Mouse (Mus musculus) kidney, adult 2 months (tissue): ENCODE results near the gene Slc7a14.

Experiments
- CTCF ChIP-seq: fragments of 200-500 bp; conservative IDR thresholded peaks from 2 replicates; pipeline ENCODE4 v1.5.1; 2011; ENCODE audit warnings: low read depth, mild to moderate bottlenecking, control low read depth, low read length, moderate library complexity, mixed read lengths; ENCODE audit not compliant: insufficient read depth, insufficient read length
- POLR2A ChIP-seq: fragments of 200-500 bp; IDR thresholded peaks from one replicate; pipeline ENCODE4 v1.6.1; 2011; ENCODE audit warnings: low read depth, low read length, control low read depth

GRCm38 (mm10) chr3:31234356-31234755 lies 75.8 kb downstream of the Slc7a14 start:
- TF ChIP-seq POLR2A = no peak
- no peak for TF ChIP-seq CTCF
